Mouse (Mus musculus) retina, postnatal 1 day (tissue): ENCODE results near the gene B3gnt2.

Source experiments
- DNase-seq: peaks from one replicate; pipeline ENCODE4 v3.0.0-alpha.2; 2012

Gene B3gnt2

GRCm38 (mm10) chr11:22860335-22861227, at the start of gene B3gnt2:
Gene B3gnt2 (minus strand): TSS chr11:22860961.
- no peak for DNase-seq

GRCm38 (mm10) chr11:22906453-22906865, 45.7 kb upstream of the B3gnt2 start:
- DNase-seq = no peak

- no peak for DNase-seq
Observed at GRCm38 (mm10) chr11:22902923-22903322, 42.2 kb upstream of the B3gnt2 start.

- DNase-seq = no peak
Observed at GRCm38 (mm10) chr11:22900041-22900440, 39.3 kb upstream of the B3gnt2 start.

DNA sequence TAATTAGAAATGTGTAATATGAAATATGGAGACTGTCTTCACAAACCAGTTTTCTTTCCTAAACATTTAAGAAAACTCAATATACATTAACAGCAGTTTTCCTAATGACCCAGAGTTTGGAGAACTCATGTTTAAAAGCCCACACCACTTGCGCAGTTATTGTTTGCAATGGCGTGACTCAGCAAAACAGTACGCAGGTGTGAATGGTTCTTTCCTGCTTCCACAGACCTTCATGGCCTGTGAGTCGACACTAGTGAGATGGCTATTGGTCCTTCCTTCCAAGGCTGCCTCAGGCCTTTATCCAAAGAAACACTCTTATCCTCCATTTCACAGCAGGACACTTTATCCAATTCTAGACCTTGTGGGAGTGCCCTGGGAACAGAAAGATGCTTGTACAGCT, 36.9 kb upstream of the B3gnt2 start:
- no peak for DNase-seq

GRCm38 (mm10) chr11:22897127-22897526, 36.4 kb upstream of the B3gnt2 start:
- DNase-seq = no peak

GRCm38 (mm10) chr11:22893075-22893474, 32.3 kb upstream of the B3gnt2 start:
- DNase-seq = no peak

DNA sequence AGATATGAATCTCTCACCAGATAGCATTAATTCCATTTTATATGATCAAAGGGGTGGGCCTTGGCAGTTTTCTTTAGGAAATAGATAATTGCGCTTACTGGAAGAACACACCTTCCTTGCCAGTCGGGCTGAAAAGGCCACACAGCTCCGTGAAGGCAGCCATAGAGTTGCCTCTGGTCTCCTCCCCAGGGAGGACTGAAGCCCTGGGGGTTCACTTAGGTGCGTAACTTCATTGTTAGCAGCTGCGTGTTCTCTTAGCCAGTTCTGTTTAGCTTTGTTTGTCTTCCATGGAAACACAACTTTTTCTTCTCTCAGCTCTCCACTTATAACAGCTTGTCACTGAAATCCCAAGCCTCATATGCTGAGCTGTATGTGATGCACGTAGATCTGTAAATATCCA, 31.7 kb upstream of the B3gnt2 start:
- DNase-seq = no peak

GRCm38 (mm10) chr11:22891876-22892275, 31.1 kb upstream of the B3gnt2 start:
- no peak for DNase-seq

DNA sequence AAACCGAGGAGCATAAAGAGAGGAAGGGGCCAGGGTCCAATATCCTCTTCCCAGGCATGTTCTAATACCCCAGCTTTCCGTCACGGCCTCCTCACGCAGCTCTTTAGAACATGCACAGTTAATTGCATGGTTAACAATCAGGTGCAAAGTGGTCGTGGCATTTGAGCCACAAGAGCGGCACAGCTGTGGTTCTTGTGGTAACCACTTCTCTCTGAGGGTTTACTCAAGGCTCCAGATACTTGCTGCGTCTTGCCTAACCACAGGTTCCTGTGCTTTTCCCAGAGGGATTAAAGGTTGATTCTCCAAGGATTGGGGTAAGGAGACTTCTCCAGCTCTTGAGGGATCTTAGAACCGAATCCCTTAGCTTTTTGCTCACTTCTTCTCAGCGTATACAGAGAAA, 30.5 kb upstream of the B3gnt2 start:
- no peak for DNase-seq

GRCm38 (mm10) chr11:22889224-22889623, 28.5 kb upstream of the B3gnt2 start:
- no peak for DNase-seq

DNA sequence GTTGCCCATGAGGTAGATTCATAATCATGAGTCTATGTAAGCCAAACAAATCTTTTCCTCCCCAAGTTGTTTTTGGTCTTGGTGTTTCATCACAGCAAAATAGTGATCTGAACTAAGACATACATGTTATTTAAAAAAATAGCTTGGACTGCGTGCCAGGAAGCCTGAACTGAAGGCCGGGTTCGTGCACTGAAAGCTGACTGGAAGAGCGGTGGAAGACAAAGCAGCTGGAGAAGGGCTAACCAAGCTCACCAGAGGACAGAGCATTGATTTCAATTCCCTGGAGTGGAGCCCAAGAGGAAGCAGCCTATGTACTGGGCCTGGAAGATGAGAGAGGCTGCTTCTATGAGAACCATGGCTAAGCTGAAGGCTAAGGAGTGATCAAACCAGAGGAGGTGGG, 26.2 kb upstream of the B3gnt2 start:
- DNase-seq = no peak

- DNase-seq = no peak
Observed at GRCm38 (mm10) chr11:22885350-22885749, 24.6 kb upstream of the B3gnt2 start.

DNA sequence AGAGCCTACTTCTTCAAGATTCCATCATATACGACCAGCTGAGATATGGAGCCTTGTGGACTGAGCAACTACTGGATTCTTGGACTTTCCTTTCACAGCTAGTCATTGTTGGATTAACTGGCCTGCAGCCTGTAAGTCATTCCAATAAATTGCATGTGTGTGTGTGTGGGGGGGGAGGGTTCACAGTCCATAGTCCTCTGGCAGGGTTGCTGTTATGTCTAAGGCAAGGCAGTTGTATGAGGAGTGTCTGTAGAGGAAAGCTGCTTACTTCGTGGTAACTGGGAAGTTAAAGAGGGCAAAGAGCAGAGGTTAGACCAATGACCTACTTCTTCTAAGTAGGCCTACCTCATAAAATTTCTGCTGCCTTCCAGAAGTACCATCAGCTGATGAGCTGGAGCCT, 22.9 kb upstream of the B3gnt2 start:
- DNase-seq = no peak

GRCm38 (mm10) chr11:22882926-22883325, 22.2 kb upstream of the B3gnt2 start:
- DNase-seq = no peak

DNA sequence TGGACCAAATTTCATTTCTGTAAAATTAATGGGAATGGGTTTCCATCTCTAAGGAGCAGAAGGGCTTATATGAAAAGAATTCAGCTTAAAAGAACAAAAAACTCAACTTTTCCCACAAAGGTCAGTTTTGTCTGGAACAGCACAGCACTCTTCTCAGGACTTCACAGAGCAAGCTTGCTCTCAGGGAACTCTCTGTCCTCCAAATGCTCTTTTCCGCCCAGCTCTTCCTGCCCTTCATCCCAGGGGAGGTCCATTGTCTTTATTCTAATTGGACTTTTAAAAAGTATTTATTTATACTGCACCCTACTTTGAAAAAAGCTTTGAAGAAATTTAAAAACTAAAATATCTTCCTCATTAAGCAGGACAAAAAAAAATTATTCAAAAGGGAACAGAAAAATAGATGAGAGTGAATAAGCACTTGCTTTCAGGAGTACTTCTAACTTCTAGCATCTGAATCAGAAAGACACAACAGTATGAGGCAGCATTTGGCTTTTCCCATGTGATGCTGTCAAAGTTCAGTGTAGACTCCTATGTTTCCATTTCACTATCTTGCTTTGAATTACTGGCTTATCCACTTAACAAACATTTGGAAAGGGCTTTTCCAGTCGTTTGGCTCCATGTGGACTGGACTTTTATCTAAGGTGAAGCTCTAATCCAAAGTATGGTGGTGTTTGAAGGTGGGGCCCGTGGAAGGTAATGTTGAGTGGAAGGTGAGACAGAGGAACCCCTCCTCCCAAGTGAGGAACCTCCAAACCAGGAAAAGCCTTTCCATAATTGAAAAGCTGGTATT, 19.8 kb upstream of the B3gnt2 start:
- no peak for DNase-seq

DNA sequence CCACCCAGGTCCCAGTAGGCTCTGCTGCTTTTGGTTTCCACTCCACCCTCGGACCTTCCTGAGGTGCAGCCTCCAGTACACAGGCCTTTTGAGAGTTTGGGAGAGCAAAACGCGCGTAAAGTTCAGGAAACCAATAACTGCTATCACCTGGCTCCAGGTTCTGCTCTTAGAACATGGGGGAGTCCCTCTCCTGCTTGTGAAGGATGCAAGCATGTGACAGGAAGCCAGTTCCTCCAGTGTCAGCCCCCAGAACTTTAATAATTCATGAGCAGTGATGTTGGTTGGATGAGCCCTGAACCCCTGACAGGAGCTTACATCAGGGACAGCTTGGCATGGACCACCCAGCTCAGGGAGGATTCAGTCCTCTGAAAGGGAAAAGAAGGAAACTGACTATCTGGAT, 18.9 kb upstream of the B3gnt2 start:
- DNase-seq = no peak

DNA sequence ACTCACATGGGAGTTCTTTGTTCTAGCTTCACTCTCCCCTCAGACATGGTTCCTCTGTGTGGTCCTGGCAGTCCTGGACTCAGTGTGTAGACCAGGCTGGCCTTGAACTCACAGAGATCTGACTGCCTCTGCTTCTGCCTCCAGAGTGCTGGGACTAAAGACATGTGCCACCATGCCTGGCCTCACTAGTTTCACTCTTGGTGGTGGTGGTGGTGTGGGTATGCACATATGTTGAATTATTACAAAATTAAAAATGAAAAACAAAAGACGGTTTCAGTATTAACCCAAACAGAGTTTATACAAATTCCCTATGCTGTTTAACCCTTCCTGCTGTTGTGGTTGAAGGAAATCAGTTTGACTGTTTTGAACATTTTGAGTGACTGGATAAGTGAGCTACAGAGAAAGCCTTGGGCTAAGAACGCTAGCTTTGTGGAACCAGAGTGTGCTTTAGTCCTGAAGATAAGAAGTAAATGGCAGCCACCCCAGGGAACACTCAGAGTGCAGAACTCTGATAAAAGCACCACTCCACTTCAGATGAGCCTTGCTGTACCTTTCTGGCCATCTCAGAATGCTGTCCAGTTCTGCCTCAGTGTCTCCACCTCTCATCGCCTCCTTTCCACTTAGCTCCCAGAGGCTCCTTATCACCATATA, 16.0 kb upstream of the B3gnt2 start:
- no peak for DNase-seq

GRCm38 (mm10) chr11:22875279-22875678, 14.5 kb upstream of the B3gnt2 start:
- peak; percentile 36 for DNase-seq

- DNase-seq = no peak
Observed at GRCm38 (mm10) chr11:22874747-22875146, 14.0 kb upstream of the B3gnt2 start.

GRCm38 (mm10) chr11:22873383-22873782, 12.6 kb upstream of the B3gnt2 start:
- DNase-seq = no peak

GRCm38 (mm10) chr11:22872307-22872680, 11.5 kb upstream of the B3gnt2 start:
- DNase-seq = no peak

GRCm38 (mm10) chr11:22871628-22872306, 11.0 kb upstream of the B3gnt2 start:
- DNase-seq = no peak
